Mouse (Mus musculus) left cerebral cortex, adult 9 months (tissue): Measurements from ENCODE around the gene Tprgl.

ENCODE experiments used
- DNase-seq, 2 experiments: peaks; one replicate each; pipeline ENCODE4 v3.0.0; 2022; ENCODE audit warnings: low spot score in 2 of 2

The Tprgl gene

DNA sequence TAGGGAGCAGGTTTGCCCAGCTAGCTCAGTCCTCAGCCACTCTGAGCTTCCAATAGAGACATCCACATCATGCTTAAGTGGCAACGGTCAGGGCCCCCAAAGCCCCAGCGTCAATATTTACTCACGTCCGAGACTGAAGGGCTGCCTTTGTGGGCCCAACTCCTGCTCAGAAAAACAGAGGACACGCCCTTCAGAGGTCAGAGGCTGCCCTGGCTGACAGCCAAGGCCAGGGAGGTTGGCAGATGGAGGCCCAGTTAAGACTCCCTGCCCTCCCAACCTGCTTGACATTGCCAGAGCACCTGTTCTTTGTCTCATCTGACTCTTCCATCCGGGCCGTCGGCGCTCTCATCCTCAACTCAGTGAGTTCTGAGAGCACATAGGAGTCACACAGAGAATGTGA, 41.7 kb downstream of the Tprgl start:
- DNase-seq: no peak

DNA sequence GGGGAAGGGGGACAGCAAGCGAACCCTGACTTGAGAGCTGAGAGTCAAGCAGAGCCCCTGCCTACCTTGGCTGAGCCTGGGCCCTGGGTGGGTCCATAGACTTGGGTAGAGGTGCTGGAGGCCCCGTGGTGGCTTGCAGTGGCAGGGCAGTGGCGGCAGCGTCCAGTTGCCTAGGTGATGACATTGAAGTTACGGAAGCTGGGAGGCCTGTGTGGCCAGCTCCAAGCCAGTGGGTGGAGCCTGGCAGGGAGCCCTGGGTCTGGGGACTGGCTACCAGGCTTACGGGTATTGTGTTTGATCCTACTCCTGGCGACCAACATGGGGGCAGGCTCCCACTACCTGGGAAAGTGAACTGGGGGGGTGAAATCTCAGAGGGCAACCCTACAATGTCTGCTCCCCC, 44.0 kb downstream of the Tprgl start:
- DNase-seq: no peak

DNA sequence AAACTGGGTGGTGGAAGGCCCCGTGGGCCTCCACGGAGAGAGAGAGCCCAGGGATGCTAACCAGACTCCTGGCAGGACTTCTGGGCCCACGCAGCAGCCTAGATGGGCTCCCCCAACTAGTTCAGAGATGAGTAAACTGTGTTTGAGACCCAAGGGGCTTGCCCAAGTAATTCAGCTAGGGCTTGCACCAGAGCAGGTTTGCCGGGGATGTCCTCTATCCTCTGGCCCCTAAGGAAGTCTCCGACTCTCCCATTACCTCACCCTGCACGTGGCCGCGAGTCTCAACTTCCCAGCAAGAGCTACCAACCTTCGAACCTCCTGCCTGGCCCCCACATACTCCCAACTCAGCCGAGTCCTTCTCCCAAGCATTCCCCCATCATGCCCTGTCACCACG, 50.6 kb downstream of the Tprgl start:
- no peak for DNase-seq

DNA sequence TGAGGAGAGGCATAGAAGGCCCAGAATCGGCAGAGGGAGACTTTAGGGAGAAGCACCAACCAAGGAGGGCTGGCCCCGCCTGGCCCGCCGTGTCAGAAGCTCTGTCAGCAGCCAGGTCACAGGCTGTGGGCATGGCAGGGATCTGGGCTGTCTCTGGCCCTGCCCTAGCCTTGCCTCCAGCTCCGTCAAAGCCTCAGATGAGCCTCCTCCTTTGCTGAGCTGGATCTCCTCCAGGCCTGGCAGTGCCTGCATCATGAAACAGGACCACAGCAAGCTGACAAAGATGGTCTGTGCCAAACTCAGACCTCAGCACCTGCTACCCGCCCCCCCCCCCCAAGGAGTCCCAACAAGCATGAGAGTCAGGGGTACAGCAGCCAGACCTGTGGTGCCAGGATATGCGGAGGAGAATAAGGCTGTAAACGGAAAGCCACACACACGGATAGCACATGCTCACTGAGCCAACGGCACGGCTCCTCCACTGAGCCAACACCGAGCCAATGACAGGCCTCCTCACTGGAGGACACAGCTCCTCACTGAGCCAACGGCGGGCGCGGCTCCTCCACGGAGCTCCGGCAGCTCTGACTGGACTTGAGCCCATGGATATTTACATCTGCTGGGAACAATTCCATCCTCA, 51.1 kb downstream of the Tprgl start:
- peak in 1 of 2 experiments; percentile 48 for DNase-seq
